Comparison of ENCODE assay signal across 24 mouse cellular contexts in genomic region chr11:53489007-53489406, GRCm38 (mm10). TPM values are rescaled to one million over a fixed set of nuclear protein-coding genes. Genes with fewer than 3 reads are reported as not detected.
DNase-seq lines count a peak whose midpoint lies in the region; ATAC-seq and TF ChIP-seq lines count a peak whose summit lies in the region.
"Had no signal": no experiment of that assay in that cellular context is flagged by ENCODE, and none has a peak within 500 bp of the region (broad histone marks: within the 10 kb centered on the region; RNA-seq: fewer than 3 reads in every experiment).

No protein-coding gene starts in this region.

- TF ChIP-seq EP300 in liver, embryonic 14.5 days (IDR thresholded peaks at IDR 0.05; ENCODE audit: low read depth): no peak
- TF ChIP-seq EP300 in CH12.LX (IDR thresholded peaks at IDR 0.05; ENCODE audit: low read length) (no peak), ES-Bruce4 (IDR thresholded peaks at IDR 0.05; ENCODE audit: insufficient read depth, low read depth, low read length) (no peak)

- no peak for DNase-seq in liver, embryonic 14.5 days (ENCODE audit: low read depth in 3 of 3, low spot score in 3 of 3)
- DNase-seq in liver, embryonic 11.5 days (ENCODE audit: low spot score): no peak
- no peak for DNase-seq in CH12.LX (ENCODE audit: extremely low read depth)
- no peak for DNase-seq in natural killer cell, adult 2 months (ENCODE audit: low spot score in 2 of 2)
- DNase-seq: adrenal gland, postnatal 14 days; cerebellum, adult 2 months; cerebellum, postnatal 36 days; gastrocnemius, postnatal 36 days; kidney, postnatal 10 days had no signal

- H3K79me2 ChIP-seq in CH12.LX (replicated peaks; ENCODE audit: control insufficient read depth, extremely low read depth, insufficient read depth, poor library complexity, severe bottlenecking): no peaks in the 10 kb centered on the region

- whole genome bisulfite sequencing in liver, embryonic 14.5 days (ENCODE audit: insufficient replicate concordance): 82% methylated on average over 5 of the region's 5 CpGs
- 96% methylated on average over 5 of the region's 5 CpGs for WGBS in liver, embryonic 11.5 days
- WGBS in bone marrow, adult 2 months: 95% methylated on average over 5 of the region's 5 CpGs

- H3K4me2 ChIP-seq in liver, embryonic 14.5 days (ENCODE audit: low read depth): no peak overlapping the region
- no peak overlapping the region for H3K4me2 ChIP-seq in liver, embryonic 11.5 days
- H3K4me2 ChIP-seq in CH12.LX (ENCODE audit: insufficient read depth, low read depth, poor library complexity, severe bottlenecking): no peak overlapping the region
- H3K4me2 ChIP-seq: embryonic facial prominence, embryonic 15.5 days; hindbrain, embryonic 14.5 days; intestine, embryonic 15.5 days; limb, embryonic 15.5 days; lung, embryonic 15.5 days; midbrain, embryonic 13.5 days; neural tube, embryonic 15.5 days had no signal

- peak; percentile 44 for TF ChIP-seq RAD21 in CH12.LX (IDR thresholded peaks at IDR 0.05; ENCODE audit: low read depth, low read length)

- dilution Hi-C loops in CH12.LX (cut with MboI; ENCODE audit: extremely low pct_ligation_motif_present, extremely low pct_unique_long_range_greater_than_20kb, low sequenced_read_pairs): no loop called here

- no peak for ATAC-seq in liver, embryonic 14.5 days (ENCODE audit: insufficient read depth)
- no peak for ATAC-seq in liver, embryonic 11.5 days (replicated peaks; ENCODE audit: low FRiP score)
- no peak for ATAC-seq in cerebellum, adult (ENCODE audit: insufficient number of reproducible peaks, low FRiP score, low TSS enrichment)
- ATAC-seq: forebrain, embryonic 16.5 days; intestine, embryonic 15.5 days; midbrain, embryonic 13.5 days had no signal

- no peak overlapping the region for H3K4me3 ChIP-seq in liver, embryonic 14.5 days (ENCODE audit: insufficient read depth in 1 of 2, low read depth in 2 of 2, low read length in 2 of 2)
- no peak overlapping the region for H3K4me3 ChIP-seq in liver, embryonic 11.5 days (ENCODE audit: low read depth, low read length)
- H3K4me3 ChIP-seq in CH12.LX (replicated peaks in 1 of 3; ENCODE audit: low read depth in 2 of 3, low read length in 2 of 3, poor library complexity in 1 of 3): no peak overlapping the region
- no peak overlapping the region for H3K4me3 ChIP-seq in ES-Bruce4 (ENCODE audit: low read depth, low read length)
- no peak overlapping the region for H3K4me3 ChIP-seq in bone marrow, adult 2 months (replicated peaks; ENCODE audit: control insufficient read depth, low read depth, low read length)
- H3K4me3 ChIP-seq: embryonic facial prominence, embryonic 15.5 days; intestine, embryonic 15.5 days; limb, embryonic 15.5 days; lung, embryonic 15.5 days; midbrain, embryonic 13.5 days; myocyte; neural tube, embryonic 15.5 days had no signal

- no peaks in the 10 kb centered on the region for H3K36me3 ChIP-seq in liver, embryonic 14.5 days (replicated peaks; ENCODE audit: control insufficient read depth, insufficient read depth, low read depth)
- H3K36me3 ChIP-seq in liver, embryonic 11.5 days (ENCODE audit: control insufficient read depth, insufficient read depth, low read length): no peaks in the 10 kb centered on the region
- H3K36me3 ChIP-seq in CH12.LX (replicated peaks in 1 of 2; ENCODE audit: control insufficient read depth in 1 of 2, insufficient read depth in 1 of 2, low read length in 1 of 2) (no peaks in the 10 kb centered on the region), ES-Bruce4 (ENCODE audit: control insufficient read depth, insufficient read depth, low read length, poor library complexity, severe bottlenecking) (no peaks in the 10 kb centered on the region)
- H3K36me3 ChIP-seq: embryonic facial prominence, embryonic 15.5 days; intestine, embryonic 15.5 days; limb, embryonic 15.5 days; lung, embryonic 15.5 days; midbrain, embryonic 13.5 days; neural tube, embryonic 15.5 days had no signal

- peak; percentile 49 for TF ChIP-seq CTCF in liver, embryonic 14.5 days (IDR thresholded peaks at IDR 0.05; ENCODE audit: low read depth)
- TF ChIP-seq CTCF in CH12.LX (conservative IDR thresholded peaks at IDR 0.05 in 1 of 2, IDR thresholded peaks at IDR 0.05 in 1 of 2; ENCODE audit: low read depth in 2 of 2, low read length in 2 of 2) (peak in 1 of 2 experiments; percentile 55; a peak in 2 of 4 replicates), ES-Bruce4 (IDR thresholded peaks at IDR 0.05; ENCODE audit: low read depth, low read length) (peak; percentile 31)
- peak; percentile 8; the same call in 1 of the 2 replicates for TF ChIP-seq CTCF in bone marrow, adult 2 months (IDR thresholded peaks at IDR 0.05; ENCODE audit: control insufficient read depth, insufficient read depth, low read length)

- peaks cover 11 to 12% of the 10 kb centered on the region in 2 experiments for H3K4me1 ChIP-seq in liver, embryonic 14.5 days (replicated peaks; ENCODE audit: control insufficient read depth in 2 of 2, insufficient read depth in 2 of 2, low read length in 1 of 2)
- H3K4me1 ChIP-seq in liver, embryonic 11.5 days (replicated peaks; ENCODE audit: control insufficient read depth, insufficient read depth, low read length): peaks cover 12% of the 10 kb centered on the region
- H3K4me1 ChIP-seq in CH12.LX (ENCODE audit: control insufficient read depth in 1 of 2, insufficient read depth in 2 of 2) (peaks cover 21 to 50% of the 10 kb centered on the region in 2 experiments), ES-Bruce4 (ENCODE audit: control insufficient read depth, insufficient read depth, low read length) (no peaks in the 10 kb centered on the region)
- no peaks in the 10 kb centered on the region for H3K4me1 ChIP-seq in bone marrow, adult 2 months (ENCODE audit: control insufficient read depth, insufficient read depth, low read length)

- no peak overlapping the region for H3K27ac ChIP-seq in liver, embryonic 14.5 days
- no peak overlapping the region for H3K27ac ChIP-seq in liver, embryonic 11.5 days (ENCODE audit: low read depth, low read length)
- no peak overlapping the region for H3K27ac ChIP-seq in CH12.LX (ENCODE audit: insufficient read depth, low read depth)
- no peak overlapping the region for H3K27ac ChIP-seq in ES-Bruce4 (ENCODE audit: insufficient read depth, low read length)
- no peak overlapping the region for H3K27ac ChIP-seq in bone marrow, adult 2 months (ENCODE audit: control insufficient read depth, insufficient read depth, low read depth, low read length, poor library complexity)
- H3K27ac ChIP-seq: embryonic facial prominence, embryonic 15.5 days; hindbrain, embryonic 14.5 days; intestine, embryonic 15.5 days; limb, embryonic 15.5 days; lung, embryonic 15.5 days; midbrain, embryonic 13.5 days; neural tube, embryonic 15.5 days had no signal

- TF ChIP-seq POLR2A in CH12.LX (IDR thresholded peaks at IDR 0.05; ENCODE audit: low read depth, low read length) (no peak), ES-Bruce4 (IDR thresholded peaks at IDR 0.05; ENCODE audit: insufficient read depth, low read length) (no peak)
- no peak for TF ChIP-seq POLR2A in bone marrow, adult 2 months (IDR thresholded peaks at IDR 0.05; ENCODE audit: borderline replicate concordance, control insufficient read depth, low read depth, low read length)

- no peaks in the 10 kb centered on the region; the same call in 1 of the 2 replicates for H3K9me3 ChIP-seq in liver, embryonic 14.5 days (ENCODE audit: control insufficient read depth, low read length)
- H3K9me3 ChIP-seq in liver, embryonic 11.5 days (ENCODE audit: control insufficient read depth, low read length): no peaks in the 10 kb centered on the region
- H3K9me3 ChIP-seq in CH12.LX (replicated peaks; ENCODE audit: low read length) (no peaks in the 10 kb centered on the region), ES-Bruce4 (replicated peaks; ENCODE audit: control insufficient read depth, insufficient read depth, low read length, poor library complexity, severe bottlenecking) (no peaks in the 10 kb centered on the region)
- H3K9me3 ChIP-seq: embryonic facial prominence, embryonic 15.5 days; intestine, embryonic 15.5 days; limb, embryonic 15.5 days; lung, embryonic 15.5 days; midbrain, embryonic 13.5 days; neural tube, embryonic 15.5 days had no signal

- H3K27me3 ChIP-seq in liver, embryonic 14.5 days (ENCODE audit: control insufficient read depth, insufficient read depth, low read length): peaks cover 14% of the 10 kb centered on the region
- peaks cover 13% of the 10 kb centered on the region for H3K27me3 ChIP-seq in liver, embryonic 11.5 days (replicated peaks; ENCODE audit: control insufficient read depth, insufficient read depth, low read length)
- H3K27me3 ChIP-seq in CH12.LX (replicated peaks): no peaks in the 10 kb centered on the region
- H3K27me3 ChIP-seq in ES-Bruce4 (ENCODE audit: control insufficient read depth, insufficient read depth, low read length, poor library complexity, severe bottlenecking): no peaks in the 10 kb centered on the region

- H3K9ac ChIP-seq in liver, embryonic 14.5 days (replicated peaks): no peak overlapping the region
- no peak overlapping the region for H3K9ac ChIP-seq in liver, embryonic 11.5 days (ENCODE audit: low read depth, low read length)
- H3K9ac ChIP-seq in CH12.LX (ENCODE audit: insufficient read depth, low read depth): no peak overlapping the region
- H3K9ac ChIP-seq in ES-Bruce4 (ENCODE audit: low read depth, poor library complexity, severe bottlenecking): no peak overlapping the region
- H3K9ac ChIP-seq: embryonic facial prominence, embryonic 15.5 days; hindbrain, embryonic 14.5 days; intestine, embryonic 15.5 days; limb, embryonic 15.5 days; lung, embryonic 15.5 days; midbrain, embryonic 13.5 days; neural tube, embryonic 15.5 days had no signal

- in situ Hi-C loops in CH12.LX (cut with MboI; ENCODE audit: low pct_ligation_motif_present, low pct_unique_long_range_greater_than_20kb, low sequenced_read_pairs): no loop called here

RNA-seq across cellular contexts. Expression of gene Sowaha, which starts 8.9 kb away (rescaled TPM):
- 15.4 and 15.5 TPM in 2 replicates for polyA plus RNA-seq in liver, embryonic 14.5 days (2012; rRNA removed)
- 13.1 and 13.8 TPM in 2 replicates for polyA plus RNA-seq in liver, embryonic 14.5 days (2014; fragmentation: Nextera tagmentation; extraction: Ambion mirVana)
- 1.1 and 1.5 TPM in 2 replicates for polyA plus RNA-seq in liver, embryonic 11.5 days (2014; fragmentation: Nextera tagmentation; extraction: Ambion mirVana)
- total RNA-seq in CH12.LX (2012; rRNA removed): not detected in 2 replicates
- total RNA-seq in CH12.LX (2014; rRNA removed): not detected in 2 replicates
- not detected in 2 replicates for polyA plus RNA-seq in CH12.LX (2012; ENCODE audit: insufficient read length, low read depth)
- polyA plus RNA-seq in ES-Bruce4 (2011; ENCODE audit: insufficient read depth, insufficient read length, low read depth, missing spikeins): not detected in 2 replicates
- 8.2 and 13.3 TPM in 2 replicates for polyA plus RNA-seq in bone marrow, adult 2 months (2011; ENCODE audit: insufficient read depth, insufficient read length, low replicate concordance, missing spikeins)
- polyA plus RNA-seq: myocyte had no signal

RNA-seq across cellular contexts. Expression of gene Gm9945, which starts 9.0 kb away (rescaled TPM):
- polyA plus RNA-seq in liver, embryonic 14.5 days (2012; rRNA removed): 0.10 and 0.27 TPM in 2 replicates
- 0.46 and 0.56 TPM in 2 replicates for polyA plus RNA-seq in liver, embryonic 14.5 days (2014; fragmentation: Nextera tagmentation; extraction: Ambion mirVana)
- not detected in 2 replicates for polyA plus RNA-seq in liver, embryonic 11.5 days (2014; fragmentation: Nextera tagmentation; extraction: Ambion mirVana)
- total RNA-seq in CH12.LX (2012; rRNA removed) (not detected in 2 replicates), CH12.LX (2014; rRNA removed) (not detected in 2 replicates)
- polyA plus RNA-seq in CH12.LX (2012; ENCODE audit: insufficient read length, low read depth) (not detected in 2 replicates), ES-Bruce4 (2011; ENCODE audit: insufficient read depth, insufficient read length, low read depth, missing spikeins) (not detected in 2 replicates)
- not detected in 2 replicates for polyA plus RNA-seq in bone marrow, adult 2 months (2011; ENCODE audit: insufficient read depth, insufficient read length, low replicate concordance, missing spikeins)
- total RNA-seq: adrenal gland, postnatal 14 days; gastrocnemius, postnatal 36 days had no signal
- polyA plus RNA-seq: embryonic facial prominence, embryonic 15.5 days; forebrain, embryonic 16.5 days; heart, postnatal 0 days; intestine, embryonic 15.5 days; limb, embryonic 15.5 days; lung, embryonic 15.5 days; midbrain, embryonic 13.5 days; myocyte; neural tube, embryonic 15.5 days had no signal

RNA-seq across cellular contexts. Expression of gene Gm9837, which starts 18.7 kb away (rescaled TPM):
- not detected in 2 replicates for polyA plus RNA-seq in liver, embryonic 14.5 days (2012; rRNA removed)
- not detected in 2 replicates for polyA plus RNA-seq in liver, embryonic 14.5 days (2014; fragmentation: Nextera tagmentation; extraction: Ambion mirVana)
- not detected in 2 replicates for polyA plus RNA-seq in liver, embryonic 11.5 days (2014; fragmentation: Nextera tagmentation; extraction: Ambion mirVana)
- total RNA-seq in CH12.LX (2012; rRNA removed) (not detected in 2 replicates), CH12.LX (2014; rRNA removed) (not detected in 2 replicates)
- polyA plus RNA-seq in CH12.LX (2012; ENCODE audit: insufficient read length, low read depth) (not detected in 2 replicates), ES-Bruce4 (2011; ENCODE audit: insufficient read depth, insufficient read length, low read depth, missing spikeins) (not detected in 2 replicates)
- not detected in 2 replicates for polyA plus RNA-seq in bone marrow, adult 2 months (2011; ENCODE audit: insufficient read depth, insufficient read length, low replicate concordance, missing spikeins)
- total RNA-seq: adrenal gland, postnatal 14 days; gastrocnemius, postnatal 36 days; left cerebral cortex, adult 18-20 months; left cerebral cortex, postnatal 36 days had no signal
- polyA plus RNA-seq: cerebellum, adult 2 months; embryonic facial prominence, embryonic 15.5 days; forebrain, embryonic 16.5 days; heart, postnatal 0 days; hindbrain, embryonic 14.5 days; intestine, embryonic 15.5 days; limb, embryonic 15.5 days; lung, embryonic 15.5 days; midbrain, embryonic 13.5 days; myocyte; neural tube, embryonic 15.5 days had no signal

RNA-seq across cellular contexts. Expression of gene Sept8, which starts 30.1 kb away (rescaled TPM):
- 25.4 and 33.1 TPM in 2 replicates for polyA plus RNA-seq in liver, embryonic 14.5 days (2012; rRNA removed)
- polyA plus RNA-seq in liver, embryonic 14.5 days (2014; fragmentation: Nextera tagmentation; extraction: Ambion mirVana): 18.3 and 21.5 TPM in 2 replicates
- polyA plus RNA-seq in liver, embryonic 11.5 days (2014; fragmentation: Nextera tagmentation; extraction: Ambion mirVana): 43.4 and 47.4 TPM in 2 replicates
- total RNA-seq in CH12.LX (2012; rRNA removed) (14.9 and 21.9 TPM in 2 replicates), CH12.LX (2014; rRNA removed) (8.2 and 8.5 TPM in 2 replicates)
- polyA plus RNA-seq in CH12.LX (2012; ENCODE audit: insufficient read length, low read depth) (15.2 and 15.3 TPM in 2 replicates), ES-Bruce4 (2011; ENCODE audit: insufficient read depth, insufficient read length, low read depth, missing spikeins) (39.5 and 40.1 TPM in 2 replicates)
- 38.7 and 52.2 TPM in 2 replicates for polyA plus RNA-seq in bone marrow, adult 2 months (2011; ENCODE audit: insufficient read depth, insufficient read length, low replicate concordance, missing spikeins)

RNA-seq across cellular contexts. Expression of gene Shroom1, which starts 32.0 kb away (rescaled TPM):
- polyA plus RNA-seq in liver, embryonic 14.5 days (2012; rRNA removed): 1.5 and 1.7 TPM in 2 replicates
- polyA plus RNA-seq in liver, embryonic 14.5 days (2014; fragmentation: Nextera tagmentation; extraction: Ambion mirVana): 1.6 and 1.7 TPM in 2 replicates
- 2.6 and 2.7 TPM in 2 replicates for polyA plus RNA-seq in liver, embryonic 11.5 days (2014; fragmentation: Nextera tagmentation; extraction: Ambion mirVana)
- total RNA-seq in CH12.LX (2012; rRNA removed): not detected in 2 replicates
- not detected in 2 replicates for total RNA-seq in CH12.LX (2014; rRNA removed)
- not detected in 2 replicates for polyA plus RNA-seq in CH12.LX (2012; ENCODE audit: insufficient read length, low read depth)
- 0.39 and 0.52 TPM in 2 replicates for polyA plus RNA-seq in ES-Bruce4 (2011; ENCODE audit: insufficient read depth, insufficient read length, low read depth, missing spikeins)
- polyA plus RNA-seq in bone marrow, adult 2 months (2011; ENCODE audit: insufficient read depth, insufficient read length, low replicate concordance, missing spikeins): 0.70 TPM in 1 of 2 replicates, not detected in the other
